Mouse (Mus musculus) colon, adult 2 months (tissue): Measurements from ENCODE around the gene Tcea3. TPM values are rescaled to one million over a fixed set of nuclear protein-coding genes. Genes with fewer than 3 reads are reported as not detected.

ENCODE experiments used
- polyA plus RNA-seq: library from polyadenylated mRNA; depleted of rRNA; stranded (reverse); fragments of >200 nt; gene quantifications from 2 replicates; pipeline ENCODE4 v1.2.3, GENCODE M21; 2012; rRNA removed

Gene Tcea3
- polyA plus RNA-seq, result 16.6 and 21.7 TPM in 2 replicates

GRCm38 (mm10) chr4:136247729-136248463 lies at the start of gene Tcea3:
TSS of gene Tcea3 (plus strand) at chr4:136247729.

GRCm38 (mm10) chr4:136206033-136206893 lies 41.3 kb upstream of the Tcea3 start, which contains the start of gene Asap3:
TSS of gene Asap3 (plus strand) at chr4:136206365.

GRCm38 (mm10) chr4:136284455-136284854 lies 36.9 kb downstream of the Tcea3 start, which contains the start of gene Zfp46:
TSS of gene Zfp46 (plus strand) at chr4:136284683.

GRCm38 (mm10) chr4:136310229-136311041 lies 62.9 kb downstream of the Tcea3 start, which contains the start of gene Hnrnpr:
TSS of gene Hnrnpr (plus strand) at chr4:136310942.

Other genes starting within 250 kb of the Tcea3 start
- gene Eloa, start 226.0 kb upstream of the Tcea3 start, polyA plus RNA-seq, result 6.6 and 8.8 TPM in 2 replicates
- 249 and 272 TPM in 2 replicates for gene Rpl11, start 194.3 kb upstream of the Tcea3 start, polyA plus RNA-seq
- gene Id3, start 104.2 kb upstream of the Tcea3 start, polyA plus RNA-seq, result 278 and 391 TPM in 2 replicates
- 9.4 and 11.1 TPM in 2 replicates for gene E2f2, start 75.3 kb upstream of the Tcea3 start, polyA plus RNA-seq
- 3.8 and 4.0 TPM in 2 replicates for gene Asap3, start 41.4 kb upstream of the Tcea3 start, polyA plus RNA-seq
- 13.1 and 16.4 TPM in 2 replicates for gene Zfp46, start 37.0 kb downstream of the Tcea3 start, polyA plus RNA-seq
- gene Hnrnpr, start 63.2 kb downstream of the Tcea3 start, polyA plus RNA-seq, result 4.8 and 6.5 TPM in 2 replicates
- 0.10 and 0.15 TPM in 2 replicates for gene Htr1d, start 175.8 kb downstream of the Tcea3 start, polyA plus RNA-seq
- gene 6030445D17Rik, start 214.5 kb downstream of the Tcea3 start, polyA plus RNA-seq, result 0.84 and 1.3 TPM in 2 replicates
- 13.7 and 14.6 TPM in 2 replicates for gene Luzp1, start 222.0 kb downstream of the Tcea3 start, polyA plus RNA-seq